Mouse (Mus musculus) stomach, postnatal 0 days (tissue): Measurements from ENCODE around the gene Tnip1.

Experiments used
- CTCF ChIP-seq: IDR thresholded peaks from 2 replicates; pipeline ENCODE4 v1.5.1; 2016; ENCODE audit warnings: antibody characterized with exemption, low read depth, mild to moderate bottlenecking, moderate library complexity
- EP300 ChIP-seq: optimal IDR thresholded peaks from 2 replicates; pipeline ENCODE3; 2016; ENCODE audit warnings: antibody characterized with exemption

DNA sequence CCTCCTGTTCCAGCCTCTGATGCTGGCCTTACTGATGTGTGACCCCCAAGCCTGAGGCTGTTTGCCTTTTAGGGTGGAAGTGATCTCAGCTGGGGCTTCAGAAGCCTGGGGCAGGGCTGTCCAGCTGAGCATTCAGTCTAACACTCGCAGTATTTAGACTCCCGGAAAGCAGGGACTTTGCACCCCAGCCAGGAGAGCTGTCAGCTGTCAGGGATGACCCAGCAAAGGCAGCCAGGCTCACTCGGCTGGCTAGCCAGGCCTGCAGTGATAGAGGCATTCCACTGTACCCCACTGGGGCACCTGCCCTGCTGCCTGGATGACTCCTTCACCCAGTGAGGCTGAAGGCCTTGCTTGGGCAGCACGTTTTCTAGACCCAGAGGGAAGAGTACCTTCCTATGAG lies 56.8 kb downstream of the Tnip1 start:
- no peak for TF ChIP-seq CTCF
- TF ChIP-seq EP300 = no peak
